Mouse (Mus musculus) lung, postnatal 4 days (tissue): ENCODE data around the gene Wwp2.
A peak's percentile ranks its signal among the peaks of the same experiment; 100 is the strongest.

ENCODE experiments used
- DNase-seq, 2 experiments: peaks; one replicate each; pipeline ENCODE4 v3.0.0; 2021

Wwp2 gene

DNA sequence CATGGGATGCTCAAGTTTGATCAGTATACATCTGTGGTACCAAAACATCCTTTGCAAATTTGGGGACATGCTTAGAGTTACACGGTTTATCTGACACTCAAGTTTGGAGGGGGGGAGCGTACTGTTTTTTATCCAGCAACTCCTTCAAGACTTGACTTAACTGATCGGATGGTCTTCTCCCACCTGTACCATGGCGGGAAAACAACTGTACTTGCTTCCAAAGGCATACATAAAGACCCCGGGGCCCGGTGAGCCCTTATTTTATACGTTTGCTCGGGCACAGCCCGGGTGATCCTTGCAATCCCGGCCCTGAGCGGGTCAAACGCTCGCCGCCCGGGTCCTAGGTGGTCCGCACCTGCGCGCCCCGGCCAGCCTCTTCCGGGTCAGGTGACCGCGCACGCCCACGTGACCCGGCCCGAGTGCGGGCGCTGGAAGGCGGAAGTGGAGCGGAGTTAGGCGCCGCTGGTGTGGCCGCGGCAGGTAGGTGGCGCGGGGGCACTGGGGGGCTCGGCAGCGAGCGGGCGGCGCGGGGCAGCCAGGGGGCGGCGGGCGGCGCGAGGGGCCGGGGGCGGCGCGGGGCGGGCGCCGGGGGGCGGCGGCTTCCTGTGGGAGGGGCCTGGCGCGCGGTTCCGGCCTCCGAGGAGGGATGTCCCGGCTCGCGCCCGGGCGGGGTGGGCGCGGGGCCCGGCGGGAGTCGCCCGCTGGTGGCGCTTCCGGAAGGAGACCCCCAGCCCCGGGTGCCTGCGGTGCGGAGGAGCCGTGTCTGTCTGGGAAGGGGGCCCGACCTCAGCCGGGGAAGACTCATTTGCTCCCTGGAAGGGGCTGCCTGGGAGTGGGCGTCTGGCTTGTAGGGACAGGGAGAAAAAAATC is at the start of gene Wwp2:
Wwp2 (plus strand) TSS at position 404 of the 870 bp plus-strand sequence.
- peak; percentile 85 for DNase-seq

DNA sequence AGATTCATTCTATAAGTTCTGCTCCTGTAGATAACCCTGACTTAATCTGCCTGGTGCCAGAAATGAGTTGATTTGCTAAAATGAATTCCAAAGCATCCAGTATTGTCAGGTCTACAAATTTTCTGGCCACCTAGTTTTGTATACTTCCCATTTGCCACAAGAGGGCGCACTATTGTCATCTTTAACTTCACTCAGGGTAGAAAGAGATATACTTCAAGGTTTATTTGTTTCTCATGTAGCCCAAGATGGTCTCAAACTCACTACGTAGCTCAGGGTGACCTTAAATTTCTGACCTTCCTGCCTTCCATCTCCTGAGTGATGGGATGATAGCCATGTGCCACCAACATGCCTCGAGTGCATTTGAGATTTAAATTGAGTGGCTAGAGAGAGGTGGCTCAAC is 49.5 kb upstream of the Wwp2 start:
- DNase-seq: peak in 1 of 2 experiments; percentile 17

DNA sequence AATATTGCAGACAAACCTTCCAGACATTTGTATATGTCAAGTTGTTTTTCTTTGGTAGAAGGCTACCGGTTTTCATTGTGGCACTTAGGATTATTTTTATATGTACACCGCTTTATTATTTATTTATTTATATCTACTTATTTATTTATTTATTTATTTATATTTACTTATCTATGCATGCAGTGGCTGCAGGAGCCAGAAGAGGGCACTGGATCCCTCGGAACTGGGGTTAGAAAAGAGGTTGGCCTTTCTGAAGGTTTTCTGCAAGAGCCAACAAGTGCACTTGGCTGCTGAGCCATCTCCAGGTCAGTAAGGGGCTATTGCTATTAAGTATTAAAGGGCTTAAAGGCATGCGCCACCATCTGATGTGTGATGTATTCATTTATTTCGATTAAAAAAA is 48.3 kb upstream of the Wwp2 start:
- peak; percentile 30 to 35 for DNase-seq

DNA sequence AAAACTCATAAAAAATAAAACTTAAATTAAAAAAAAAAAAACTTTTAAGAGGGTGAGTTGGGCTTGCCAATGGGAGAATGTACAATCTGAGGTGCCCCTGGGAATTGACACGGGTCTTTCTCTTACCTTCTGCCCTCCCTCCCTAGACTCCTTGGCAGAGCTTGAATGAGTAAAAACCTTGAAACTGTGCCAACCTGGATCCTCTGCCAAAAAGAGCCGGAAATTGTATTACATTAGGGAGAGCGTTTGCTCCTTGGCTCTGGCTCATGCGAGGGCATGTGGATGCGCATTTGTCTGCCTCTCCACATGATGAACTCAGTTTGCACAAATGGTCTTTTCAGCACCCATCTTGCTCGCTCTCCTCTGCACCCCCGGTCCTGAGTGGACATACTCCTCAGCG is 46.6 kb upstream of the Wwp2 start:
- DNase-seq: peak; percentile 40 to 65

DNA sequence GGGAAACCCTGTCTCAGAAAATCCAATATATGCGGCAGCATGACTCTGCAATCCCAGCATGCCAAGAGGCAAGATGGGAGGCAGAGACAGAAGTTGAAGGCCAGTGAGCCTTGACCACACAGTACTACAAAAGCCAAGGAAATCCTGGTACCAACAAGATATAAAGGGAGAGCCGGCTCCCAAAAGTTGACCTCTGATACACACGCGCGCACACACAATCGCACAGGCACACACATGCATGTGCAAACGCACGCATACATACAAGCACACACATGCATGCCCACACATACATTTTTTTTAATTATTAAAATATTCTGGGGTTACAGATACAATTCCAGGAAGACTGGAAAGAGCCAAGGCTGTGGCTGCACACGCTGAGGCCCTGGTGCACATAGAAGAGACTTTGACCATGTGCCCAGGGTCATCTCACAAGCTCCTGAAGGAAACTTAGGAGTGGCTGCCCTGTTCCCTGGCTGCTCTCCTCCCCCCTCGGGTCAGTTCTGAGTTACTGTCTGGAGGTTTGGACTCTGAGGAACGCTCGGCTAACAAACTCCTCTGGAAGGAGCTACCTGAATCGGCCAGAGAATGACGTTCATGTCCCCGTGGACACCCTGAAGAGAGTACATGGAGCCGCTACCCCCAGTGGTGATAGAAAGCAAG is 45.6 kb upstream of the Wwp2 start:
- no peak for DNase-seq

DNA sequence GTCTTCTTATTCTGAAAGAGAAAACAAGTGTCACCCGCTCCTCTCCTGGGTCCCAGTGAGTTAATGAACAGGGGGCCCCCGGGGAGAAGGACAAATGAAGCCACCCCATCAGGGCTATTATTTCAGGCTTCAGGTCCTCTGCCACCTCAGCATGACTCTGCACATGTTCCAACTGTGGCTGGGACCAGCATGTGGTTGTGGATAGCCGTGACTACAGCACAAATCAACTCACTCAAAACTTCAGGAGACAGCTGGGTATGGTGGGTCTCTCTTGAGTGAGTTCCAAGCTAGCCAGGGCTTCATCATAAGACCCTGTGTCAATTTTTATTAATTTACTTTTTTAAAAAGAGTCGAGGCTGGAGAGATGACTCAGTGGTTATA is 45.0 kb upstream of the Wwp2 start:
- DNase-seq: no peak

DNA sequence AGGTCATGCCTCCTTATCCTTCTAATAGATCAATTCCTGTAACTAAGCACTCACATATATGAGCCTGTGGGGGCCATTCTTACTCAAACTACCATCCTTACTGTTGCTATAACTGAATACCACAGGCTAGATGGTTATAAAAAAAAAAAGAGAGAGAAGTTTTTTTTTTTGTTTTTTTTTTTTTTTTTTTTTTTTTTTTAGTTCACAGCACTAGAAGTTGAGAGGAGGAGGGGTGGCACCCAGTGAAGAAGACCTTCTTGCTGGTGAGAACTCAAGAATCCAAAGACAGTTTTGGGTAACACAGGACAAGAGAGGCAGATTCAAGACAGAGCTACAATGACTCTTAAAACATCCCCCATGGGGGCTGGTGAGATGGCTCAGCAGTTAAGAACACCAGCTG is 40.8 kb upstream of the Wwp2 start:
- no peak for DNase-seq

DNA sequence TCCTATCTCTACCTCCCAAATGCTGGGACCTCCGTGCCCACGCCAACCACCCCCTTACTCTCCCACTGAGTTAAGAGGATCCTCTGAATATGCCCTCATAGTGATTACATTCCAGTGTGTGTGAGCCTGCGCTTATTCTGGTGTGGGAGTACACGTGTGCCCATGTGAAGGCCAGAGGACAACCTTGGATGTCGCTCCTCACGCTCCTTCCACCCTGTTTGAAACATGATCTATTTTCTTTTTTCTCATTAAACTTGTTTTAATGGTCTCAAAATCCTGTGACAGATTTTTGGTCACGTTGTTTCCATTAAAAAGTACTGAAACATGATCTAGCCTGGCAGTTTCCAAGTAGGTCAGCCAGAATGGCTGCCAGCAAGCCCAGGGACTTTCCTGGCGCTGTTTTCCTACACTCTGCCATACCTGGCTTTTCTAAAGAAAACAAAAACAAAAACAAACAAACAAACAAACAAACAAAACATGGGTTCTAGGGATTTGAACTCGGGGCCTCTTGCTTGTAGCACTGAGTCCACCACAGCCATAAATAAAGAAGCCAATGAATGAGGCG is 40.0 kb upstream of the Wwp2 start:
- DNase-seq: no peak

DNA sequence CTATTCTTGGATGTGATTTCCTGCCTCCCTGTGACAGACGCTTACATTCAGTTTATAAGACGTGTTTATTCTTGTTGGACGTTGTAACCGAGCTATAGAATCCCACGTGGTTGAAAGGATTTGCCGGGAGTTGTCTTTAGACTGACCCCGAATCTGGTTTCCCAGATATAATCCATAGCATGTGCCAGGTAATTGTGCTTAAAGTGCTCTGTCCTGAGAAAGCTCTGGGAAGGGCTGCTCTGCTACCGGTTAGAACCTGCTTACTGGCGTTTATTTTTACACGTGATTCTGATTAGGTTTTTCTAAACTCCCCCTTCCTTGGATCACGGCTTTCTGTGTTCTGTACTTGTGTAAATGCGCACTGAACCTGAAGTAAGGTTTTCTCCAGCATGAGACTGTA is 38.5 kb upstream of the Wwp2 start:
- no peak for DNase-seq

DNA sequence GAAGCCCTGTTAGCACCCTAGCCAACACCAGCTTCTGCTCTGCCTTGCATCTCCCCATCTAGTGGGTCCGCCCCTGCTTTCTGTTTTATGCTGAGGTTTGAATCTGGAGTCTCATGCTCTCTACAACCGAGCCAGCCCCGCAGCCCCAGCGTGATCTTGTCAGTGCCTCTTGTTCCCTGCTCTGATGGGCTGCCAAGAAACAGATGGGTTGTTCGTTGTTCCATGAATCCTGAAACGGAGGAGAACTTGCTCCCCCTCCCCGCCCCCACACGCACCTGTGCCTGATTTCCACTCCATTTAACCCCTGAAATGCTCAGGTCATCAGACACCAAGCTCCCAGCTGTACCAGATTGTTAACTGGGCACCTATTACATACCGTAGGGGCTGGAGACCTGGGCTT is 36.7 kb upstream of the Wwp2 start:
- no peak for DNase-seq

DNA sequence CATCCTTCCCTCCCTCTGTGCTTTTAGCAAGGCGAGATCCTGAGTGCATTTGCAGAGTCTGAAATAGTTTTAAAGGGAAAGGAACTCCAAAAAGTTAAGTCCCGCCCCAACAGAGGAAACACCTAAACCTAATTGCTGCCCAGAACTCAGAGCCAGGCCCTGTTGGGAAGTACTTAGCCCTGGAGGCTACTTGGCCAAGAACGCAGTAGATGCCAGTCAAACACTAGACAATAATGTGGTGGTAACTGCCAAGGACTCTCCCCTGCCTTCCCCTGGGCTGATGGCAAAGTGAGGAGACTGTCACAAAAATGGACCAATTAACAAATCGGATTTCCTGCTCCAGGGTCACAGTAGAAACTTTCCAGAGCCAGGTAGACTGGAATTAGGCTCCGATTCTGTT is 34.3 kb upstream of the Wwp2 start:
- no peak for DNase-seq

DNA sequence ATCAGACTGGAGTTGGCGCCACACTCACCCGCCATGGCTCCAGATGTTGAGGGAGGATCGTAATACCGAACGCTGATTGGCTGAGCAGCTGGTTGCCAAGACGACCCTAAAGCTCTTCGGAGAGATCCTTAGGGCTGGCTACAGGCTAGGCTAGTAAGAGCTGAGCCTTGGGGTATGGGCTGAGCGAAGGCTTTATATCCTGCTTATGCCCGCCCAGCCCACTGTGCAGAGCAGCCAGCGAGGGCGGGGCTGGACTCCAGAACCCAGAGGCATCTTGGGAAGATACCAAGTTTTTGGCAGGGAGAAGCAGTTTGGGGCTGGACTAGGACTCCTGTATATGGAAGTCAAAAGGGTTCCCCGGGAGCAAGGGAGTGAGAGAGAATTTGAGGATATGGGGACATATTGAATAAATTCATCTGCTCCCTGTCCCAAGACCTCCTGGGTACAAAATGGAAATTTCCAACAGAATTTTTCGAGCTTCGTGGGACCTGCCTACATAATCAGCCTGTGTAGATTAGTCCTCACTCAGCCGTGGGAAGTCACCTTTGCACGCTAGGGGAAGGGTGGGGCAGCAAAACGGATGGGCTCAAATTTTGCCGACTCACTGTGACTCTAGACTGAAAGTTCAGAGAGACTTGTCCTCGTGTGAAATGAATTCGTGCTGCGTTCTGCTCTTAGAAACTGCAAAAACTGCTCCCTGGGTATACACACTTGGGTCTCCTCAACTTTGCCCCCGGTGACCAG is 33.0 kb upstream of the Wwp2 start, which contains the start of gene Nqo1:
Nqo1 (minus strand) TSS at position 169 of the 744 bp plus-strand sequence.
- peak; percentile 80 to 91 for DNase-seq

DNA sequence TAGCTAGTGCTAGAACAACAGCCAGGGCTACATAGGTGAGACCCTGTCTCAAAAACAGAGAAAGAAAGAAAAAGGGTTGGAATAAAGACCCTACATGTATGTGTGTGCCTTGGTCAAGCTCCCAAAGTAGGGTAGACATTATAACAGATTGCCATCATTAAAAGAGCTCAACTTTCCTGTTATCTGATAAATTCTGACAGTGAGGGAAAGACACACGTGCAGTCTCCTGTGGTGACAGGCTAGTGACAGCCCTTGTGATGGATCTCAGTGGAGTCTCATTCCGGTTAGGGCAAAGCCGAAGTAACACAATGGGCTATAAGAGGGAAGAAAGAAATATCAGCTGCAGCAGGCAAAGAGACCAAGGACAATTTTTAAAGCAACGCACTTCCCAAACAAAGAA is 32.1 kb upstream of the Wwp2 start:
- DNase-seq: no peak

DNA sequence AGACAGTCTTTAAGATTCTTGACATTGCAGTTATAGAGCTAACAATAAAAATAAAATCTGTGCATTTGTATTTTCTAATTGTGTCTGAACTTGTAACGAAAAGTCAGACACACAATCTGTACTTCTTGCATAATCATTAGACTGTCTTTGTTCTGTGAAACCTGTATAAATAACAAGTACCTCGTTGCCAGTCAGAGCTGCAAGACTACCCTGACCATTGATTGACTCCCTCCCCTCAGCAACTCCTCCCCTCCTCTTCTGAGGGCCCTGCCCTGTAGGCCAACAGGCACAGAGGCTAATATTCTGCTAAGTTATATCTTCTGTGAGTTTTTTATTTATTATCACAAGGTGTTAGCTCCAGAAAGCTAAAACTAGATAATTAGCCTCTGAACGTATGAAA is 30.2 kb upstream of the Wwp2 start:
- DNase-seq: no peak

DNA sequence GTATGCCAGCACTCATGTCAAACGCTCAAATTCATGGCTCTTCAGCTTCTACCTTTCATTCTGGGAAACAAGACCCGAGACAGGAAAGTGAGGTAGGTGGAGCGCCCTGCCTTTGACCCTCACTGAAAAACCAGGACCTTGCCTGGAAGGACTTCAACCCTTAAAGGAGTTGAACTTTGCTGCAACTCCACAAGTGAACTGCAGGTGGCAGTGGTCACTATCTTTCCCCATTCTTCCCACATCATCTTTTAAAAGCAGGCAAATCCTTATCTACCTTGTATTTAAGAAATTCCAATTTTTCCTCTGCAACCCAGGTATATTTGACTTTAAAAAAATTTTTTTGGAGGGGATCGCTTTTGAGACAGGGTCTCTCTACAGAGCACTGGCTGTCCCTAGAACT is 24.8 kb upstream of the Wwp2 start:
- peak in 1 of 2 experiments; percentile 10 for DNase-seq

DNA sequence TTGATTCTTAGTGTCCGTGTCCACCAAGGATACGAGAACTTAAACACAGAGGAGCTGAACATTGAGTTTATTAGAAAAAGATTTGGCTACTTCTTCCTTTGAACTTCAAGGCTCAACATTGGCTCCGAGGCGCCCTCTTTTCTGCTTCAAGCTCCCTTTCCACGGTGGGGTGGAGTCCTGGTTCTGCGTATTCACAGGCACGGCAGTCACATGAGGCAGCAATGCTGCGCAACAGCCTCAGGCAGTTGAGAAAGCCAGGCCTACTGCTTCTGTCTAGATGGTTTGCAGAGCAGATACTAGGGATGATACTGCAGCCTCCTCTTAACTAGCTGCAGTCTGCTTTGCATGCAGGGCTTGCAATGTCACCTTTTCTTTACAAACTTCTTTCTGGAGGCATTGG is 23.6 kb upstream of the Wwp2 start:
- no peak for DNase-seq

DNA sequence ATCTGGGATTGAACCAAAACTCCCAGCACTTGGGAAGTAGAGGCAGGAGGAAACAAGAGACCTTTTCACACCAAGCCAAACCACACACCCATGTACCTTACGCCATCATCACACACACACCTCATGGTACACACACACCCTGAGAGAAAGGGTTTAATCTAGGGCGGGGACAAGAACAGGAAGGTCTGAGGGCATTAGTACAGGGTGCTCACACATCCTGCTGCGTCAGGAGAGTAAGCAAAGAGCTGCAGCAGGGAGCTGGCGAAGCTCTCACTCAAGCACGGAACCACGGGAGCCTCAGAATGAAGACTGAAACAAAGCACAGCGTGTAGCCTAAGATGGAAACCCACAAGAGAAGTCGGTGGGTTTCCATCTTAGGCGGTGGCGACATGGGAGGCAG is 22.3 kb upstream of the Wwp2 start:
- no peak for DNase-seq

DNA sequence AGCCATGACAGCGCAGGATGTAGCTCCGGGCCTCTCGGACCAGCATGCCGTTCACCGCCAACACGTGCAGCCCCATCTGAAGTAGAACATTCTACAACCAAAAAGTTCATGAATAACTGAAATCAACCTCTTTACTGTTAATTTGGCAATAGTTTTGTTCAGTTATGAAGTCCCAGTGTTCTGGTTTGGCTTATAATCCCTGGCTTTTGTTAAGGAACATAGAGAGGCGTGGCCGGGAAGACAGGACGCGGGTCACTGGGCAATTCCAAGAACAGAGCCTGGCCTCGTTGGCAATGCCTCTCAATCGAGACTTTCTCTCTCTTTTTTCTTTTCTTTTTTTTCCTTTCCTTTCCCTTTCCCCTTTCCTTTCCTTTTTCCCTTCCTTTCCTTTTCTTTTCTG is 19.2 kb upstream of the Wwp2 start:
- DNase-seq: no peak

DNA sequence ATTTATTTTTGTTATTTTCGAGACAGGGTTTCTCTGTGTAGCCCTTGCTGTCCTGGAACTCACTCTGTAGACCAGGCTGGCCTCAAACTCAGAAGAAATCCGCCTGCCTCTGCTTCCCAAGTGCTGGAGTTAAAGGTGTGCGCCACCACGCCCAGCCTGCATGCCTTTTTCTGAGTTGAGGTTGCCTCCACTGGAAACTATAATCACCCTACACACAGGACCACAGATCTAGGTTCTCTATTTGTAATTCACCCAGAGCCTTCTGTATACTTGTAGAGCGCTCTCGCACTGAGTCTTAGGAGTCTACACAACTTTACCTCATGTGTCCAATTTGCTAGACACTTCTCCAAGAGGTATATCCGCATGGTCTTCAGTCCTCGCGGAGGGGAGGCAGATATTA is 12.0 kb upstream of the Wwp2 start:
- DNase-seq: no peak

DNA sequence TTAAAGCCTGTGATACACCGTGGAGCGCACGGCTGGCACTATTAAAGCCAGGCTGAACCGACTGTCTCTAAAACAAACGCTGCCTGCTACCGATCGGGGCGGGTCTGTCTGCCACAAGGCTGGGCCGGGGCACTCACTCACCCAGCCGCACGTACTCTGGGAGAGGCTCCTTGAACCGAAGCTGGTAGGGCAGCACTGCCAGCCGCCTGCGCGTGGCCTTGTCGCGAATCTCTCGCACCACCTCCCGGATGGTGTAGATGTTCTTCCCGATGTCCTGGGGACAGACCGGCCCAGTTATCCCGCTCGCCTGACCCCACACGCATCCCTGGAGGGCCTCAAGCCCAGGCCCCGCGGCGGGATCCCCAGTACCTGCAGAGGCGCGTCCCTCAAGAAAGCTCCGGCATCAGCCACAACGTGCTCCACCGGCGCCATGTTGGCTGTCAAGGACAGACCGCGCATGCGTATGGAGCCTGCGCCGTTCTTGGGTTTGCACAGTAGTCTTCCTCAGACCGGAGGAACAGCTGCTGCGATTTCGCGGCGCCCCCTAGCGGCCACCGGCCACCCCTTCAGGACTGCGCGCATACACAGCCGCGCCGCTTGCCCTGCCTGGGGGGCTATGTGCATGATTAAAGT is 11.5 kb upstream of the Wwp2 start, which contains the start of gene Nob1:
Nob1 (minus strand) TSS at position 455 of the 633 bp plus-strand sequence.
- peak; percentile 97 for DNase-seq

DNA sequence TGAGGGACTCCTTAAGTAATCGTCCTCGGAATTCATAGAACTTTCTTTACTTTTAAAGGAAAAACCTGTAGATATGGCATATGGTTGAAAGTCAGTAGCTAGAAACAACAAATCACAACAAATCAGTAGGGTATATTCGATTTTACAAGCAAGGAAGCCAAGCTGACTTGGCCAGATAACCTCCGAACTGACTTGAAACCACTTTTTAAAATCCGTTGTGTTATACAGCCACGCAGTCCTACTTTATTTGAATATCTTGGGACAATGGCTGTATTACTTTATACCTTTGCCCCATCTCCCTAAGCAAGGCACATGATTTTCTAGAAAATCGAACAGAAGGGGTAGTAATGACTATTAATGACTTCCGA is 11.0 kb upstream of the Wwp2 start:
- no peak for DNase-seq

DNA sequence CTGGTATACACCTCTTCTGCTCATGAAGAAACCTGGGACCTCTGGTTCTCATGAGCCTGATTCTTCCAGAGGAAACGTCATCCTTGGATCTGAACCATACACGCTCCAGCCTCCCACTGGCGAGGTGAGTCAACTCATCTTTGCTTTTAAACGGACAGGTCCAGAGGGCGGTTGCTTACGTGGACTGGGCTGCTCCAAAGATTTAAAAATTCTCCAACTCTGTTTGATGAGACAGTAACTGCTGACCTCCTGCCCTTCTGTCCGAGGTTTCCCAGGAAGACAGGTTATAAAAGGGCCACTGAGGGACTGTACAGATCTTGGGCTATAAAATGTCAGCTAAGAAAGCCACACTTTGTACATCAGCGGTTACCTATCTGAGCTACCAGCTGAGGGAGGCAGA is 5.3 kb upstream of the Wwp2 start:
- DNase-seq: no peak

DNA sequence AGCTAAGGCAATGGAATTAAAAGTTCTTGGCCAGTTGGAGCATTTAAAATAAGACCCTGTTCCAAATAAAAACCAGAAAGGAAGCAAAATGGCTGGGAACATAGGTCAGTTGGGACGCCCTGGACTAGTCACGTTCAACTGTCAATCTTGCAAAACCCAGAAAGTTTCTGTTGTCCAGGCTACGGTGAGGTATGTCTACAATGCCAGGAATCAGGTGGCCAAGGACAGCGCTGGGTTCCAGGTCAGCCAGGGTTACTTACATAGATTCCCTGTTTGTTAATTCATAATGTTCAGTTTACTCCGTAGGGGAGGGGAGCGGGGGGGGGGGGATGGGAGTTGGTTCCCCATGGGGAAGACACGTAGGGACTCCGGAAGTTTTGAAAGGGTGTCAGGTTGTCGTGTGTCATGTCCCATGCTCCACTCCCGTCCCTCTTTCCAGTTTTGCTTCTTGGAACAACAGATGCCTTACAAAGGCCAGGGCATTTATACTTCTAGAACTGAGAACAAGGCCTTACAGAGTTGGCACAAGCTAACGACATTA is 674 bp upstream of the Wwp2 start:
- no peak for DNase-seq
